Mouse (Mus musculus) embryonic fibroblast, embryonic 13.5 days (primary cell): Measurements from ENCODE around the gene Trpm2.

Source experiments
- CTCF ChIP-seq: IDR thresholded peaks from 2 replicates; pipeline ENCODE4 v1.5.1; 2011; ENCODE audit warnings: mild to moderate bottlenecking, control low read depth, low read length, moderate library complexity, borderline replicate concordance; ENCODE audit not compliant: insufficient read depth
- POLR2A ChIP-seq: IDR thresholded peaks from 2 replicates; pipeline ENCODE4 v1.6.1; 2011; ENCODE audit warnings: low read depth, mild to moderate bottlenecking, control low read depth, low read length, moderate library complexity

DNA sequence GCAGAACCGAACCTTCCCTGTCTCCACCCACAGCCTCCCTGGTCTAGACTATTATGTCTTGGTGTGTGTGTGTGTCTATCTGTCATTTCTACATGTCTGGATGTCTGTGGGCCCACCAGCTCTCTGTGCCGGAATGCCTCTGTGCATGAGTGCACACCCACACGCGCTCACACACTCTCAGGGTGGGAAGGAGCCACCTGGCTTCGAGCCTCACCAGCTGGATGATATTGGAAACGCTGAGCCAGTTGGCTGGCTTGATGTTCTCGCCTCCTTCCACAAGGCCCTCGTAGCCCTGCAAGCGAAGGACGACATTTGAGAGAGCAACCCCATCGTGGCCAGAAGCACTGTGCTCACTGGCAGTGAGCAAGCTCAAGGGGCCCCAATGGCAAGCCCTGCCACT lies 31.4 kb upstream of the Trpm2 start:
- no peak for TF ChIP-seq CTCF
- no peak for TF ChIP-seq POLR2A
